Mouse (Mus musculus) hindbrain, embryonic 11.5 days (tissue): ENCODE measurements around the gene Tmsb15b2. TPM values are rescaled to one million over a fixed set of nuclear protein-coding genes. Genes with fewer than 3 reads are reported as not detected.

Source experiments
- ATAC-seq: fragments of 200-750 bp; cut with Nextera tagmentation; 2 replicates; pipeline ENCODE4 v1.8.0; 2017; ENCODE audit warnings: mild to moderate bottlenecking, moderate TSS enrichment, moderate library complexity; ENCODE audit not compliant: low FRiP score
- DNase-seq: peaks from one replicate; pipeline ENCODE4 v3.0.0-alpha.2; 2015; ENCODE audit warnings: low spot score
- H3K27ac ChIP-seq: fragments of 300-500 bp; sonication (generic); 2 replicates; pipeline ENCODE4 v1.5.1; 2014; ENCODE audit warnings: mild to moderate bottlenecking, low read depth, low read length
- H3K27me3 ChIP-seq: fragments of 300-500 bp; sonication (generic); 2 replicates; pipeline ENCODE4 v1.6.1; 2014; ENCODE audit warnings: mild to moderate bottlenecking, low read length, moderate library complexity, mixed read lengths; ENCODE audit not compliant: control insufficient read depth, insufficient read depth
- H3K36me3 ChIP-seq: fragments of 300-500 bp; sonication (generic); 2 replicates; pipeline ENCODE4 v1.6.1; 2014; ENCODE audit warnings: mild to moderate bottlenecking, low read length, moderate library complexity, mixed read lengths; ENCODE audit not compliant: control insufficient read depth, insufficient read depth
- H3K4me1 ChIP-seq: fragments of 300-500 bp; sonication (generic); replicated peaks from 2 replicates; pipeline ENCODE4 v1.6.1; 2014; ENCODE audit warnings: low read length, mixed read lengths; ENCODE audit not compliant: control insufficient read depth, insufficient read depth
- H3K4me2 ChIP-seq: fragments of 300-500 bp; sonication (generic); replicated peaks from 2 replicates; pipeline ENCODE4 v1.6.1; 2014; ENCODE audit warnings: mild to moderate bottlenecking, low read depth, low read length
- H3K4me3 ChIP-seq: fragments of 300-500 bp; sonication (generic); 2 replicates; pipeline ENCODE4 v1.5.1; 2014; ENCODE audit warnings: low read depth, low read length
- H3K9ac ChIP-seq: fragments of 300-500 bp; sonication (generic); 2 replicates; pipeline ENCODE4 v1.6.1; 2014; ENCODE audit warnings: low read depth, low read length
- H3K9me3 ChIP-seq: fragments of 300-500 bp; sonication (generic); 2 replicates; pipeline ENCODE4 v1.6.1; 2016; ENCODE audit warnings: low read length; ENCODE audit not compliant: control insufficient read depth
- polyA plus RNA-seq: library from polyadenylated mRNA; unstranded; fragments of >200 nt; fragmentation: Nextera tagmentation; extraction: Ambion mirVana; gene quantifications from 2 replicates; pipeline ENCODE4 v1.2.1, GENCODE M21; 2014

Tmsb15b2 gene
- polyA plus RNA-seq, 1 experiment from 2014 or later, result 68.8 TPM

- no peaks in the 10 kb centered on the region for H3K36me3 ChIP-seq
- no peak overlapping the region for H3K9ac ChIP-seq
- ATAC-seq (no peak), DNase-seq (no peak)
- H3K27me3 ChIP-seq, result no peaks in the 10 kb centered on the region
- H3K4me2 ChIP-seq, result no peak overlapping the region
- H3K9me3 ChIP-seq, result no peaks in the 10 kb centered on the region
- H3K27ac ChIP-seq, result no peak overlapping the region
- H3K4me1 ChIP-seq, result no peaks in the 10 kb centered on the region
- no peak overlapping the region for H3K4me3 ChIP-seq
Measured at GRCm38 (mm10) chrX:136925863-136926262, 49.4 kb downstream of the Tmsb15b2 start.

Other genes starting within 250 kb of the Tmsb15b2 start
- gene Morf4l2, start 231.8 kb downstream of the Tmsb15b2 start, polyA plus RNA-seq, result 635 and 657 TPM in 2 replicates
- gene Glra4, start 195.4 kb downstream of the Tmsb15b2 start, polyA plus RNA-seq, result not detected in 2 replicates
- gene Plp1, start 152.8 kb downstream of the Tmsb15b2 start, polyA plus RNA-seq, result 15.4 and 16.6 TPM in 2 replicates
- 6.9 TPM in 2 replicates for gene Rab9b, start 106.7 kb downstream of the Tmsb15b2 start, polyA plus RNA-seq
- gene H2bfm, start 48.2 kb downstream of the Tmsb15b2 start, polyA plus RNA-seq, result not detected in 2 replicates
- gene Tmsb15l, start 1.4 kb upstream of the Tmsb15b2 start, polyA plus RNA-seq, result 4.3 and 9.0 TPM in 2 replicates
- gene Tmsb15b1, start 1.4 kb upstream of the Tmsb15b2 start, polyA plus RNA-seq, result 28.7 and 31.1 TPM in 2 replicates
- 90.7 and 98.9 TPM in 2 replicates for gene Zcchc18, start 17.7 kb upstream of the Tmsb15b2 start, polyA plus RNA-seq
- gene Slc25a53, start 62.8 kb upstream of the Tmsb15b2 start, polyA plus RNA-seq, result 12.9 and 13.6 TPM in 2 replicates
- gene Fam199x, start 74.1 kb upstream of the Tmsb15b2 start, polyA plus RNA-seq, result 12.0 and 12.1 TPM in 2 replicates
- not detected in 2 replicates for gene Esx1, start 146.6 kb upstream of the Tmsb15b2 start, polyA plus RNA-seq